Mouse (Mus musculus): ENCODE results near the gene Mfrp.

Mfrp gene

GRCm38 (mm10) chr9:44078136-44078797 lies 23.3 kb upstream of the Mfrp start:
- DNase-seq (ENCODE audit: low read depth, low spot score), result no peak

DNA sequence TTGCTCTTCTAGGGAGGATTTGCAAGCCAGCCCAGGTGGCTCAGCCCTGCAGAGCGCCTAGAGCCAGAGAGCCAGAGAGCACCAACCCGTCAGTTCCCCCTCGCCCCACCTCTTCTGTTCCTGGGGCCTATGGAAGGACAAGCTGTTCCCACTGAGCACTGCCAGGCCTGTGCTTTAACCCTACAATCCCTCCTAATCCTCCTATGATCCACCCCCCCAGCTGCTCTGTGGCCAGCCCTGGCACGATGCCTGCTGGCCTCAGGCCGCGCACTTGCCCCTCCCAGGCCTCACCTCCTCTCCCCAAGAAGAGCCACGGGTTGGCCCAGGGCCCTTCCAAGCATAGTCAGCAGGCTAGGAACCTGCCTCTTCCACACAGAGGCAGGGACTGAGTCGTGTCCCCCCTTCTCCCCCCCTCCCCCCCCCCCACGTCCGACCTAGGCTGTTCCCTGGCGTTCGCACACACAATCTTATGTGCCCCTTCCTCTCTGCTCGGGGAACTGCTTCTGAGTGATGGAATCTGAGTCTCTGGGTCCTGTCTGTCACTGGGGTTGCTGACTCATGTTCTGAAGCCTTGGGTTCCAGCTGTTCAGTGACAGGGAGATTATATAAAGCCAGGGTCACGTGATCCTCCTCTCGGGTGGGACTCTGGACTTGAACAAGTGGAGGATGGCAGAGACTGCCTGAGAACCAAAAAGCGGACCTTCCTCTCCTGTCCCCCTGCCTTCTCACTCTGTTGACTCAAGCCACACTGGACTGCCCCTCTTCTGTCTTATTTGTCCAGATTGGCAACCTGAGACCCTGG lies 22.4 kb upstream of the Mfrp start:
- DNase-seq (ENCODE audit: low read depth, low spot score), result no peak

DNA sequence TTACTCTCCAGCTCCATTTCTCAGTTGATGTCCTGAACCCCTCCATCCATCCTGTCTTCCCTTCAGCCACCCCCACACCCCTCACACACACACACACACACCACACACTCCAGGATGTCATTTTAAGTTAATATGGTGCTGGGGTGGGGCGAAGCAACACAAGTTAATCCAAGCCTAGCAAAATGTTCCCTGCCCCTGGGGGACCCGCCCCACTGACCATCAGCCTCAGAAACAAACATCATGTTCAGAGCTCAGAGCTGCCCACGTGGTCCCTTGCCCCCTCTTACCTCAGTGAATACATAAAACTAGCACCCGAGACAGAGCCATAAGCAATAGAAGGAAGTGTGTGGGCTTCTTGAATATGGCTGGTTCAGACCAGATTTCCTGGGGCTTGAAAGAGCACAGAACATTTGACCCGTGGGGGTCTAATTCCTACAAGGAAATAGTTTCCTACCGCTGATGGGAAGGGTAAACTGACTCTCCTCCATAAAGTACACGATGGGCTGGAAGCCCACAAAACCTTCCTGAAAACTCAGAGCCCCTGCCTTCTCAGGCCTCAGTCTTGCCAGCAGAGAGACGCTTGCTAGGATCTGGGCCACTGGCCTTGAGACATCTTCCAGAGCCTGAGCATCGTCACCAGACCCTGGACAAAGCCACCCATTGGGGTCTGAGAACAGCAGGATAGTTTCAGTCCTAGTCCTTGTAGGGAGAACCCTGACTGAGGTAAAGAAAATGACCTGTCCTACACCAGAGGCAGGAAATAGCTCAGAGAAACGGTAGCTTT lies 21.3 kb upstream of the Mfrp start:
- DNase-seq (ENCODE audit: low read depth, low spot score), result no peak

GRCm38 (mm10) chr9:44080953-44081352 lies 20.6 kb upstream of the Mfrp start:
- no peak for DNase-seq (ENCODE audit: low read depth, low spot score)

- no peak for DNase-seq (ENCODE audit: low read depth, low spot score)
Measured at GRCm38 (mm10) chr9:44081581-44081980, 19.9 kb upstream of the Mfrp start.

DNA sequence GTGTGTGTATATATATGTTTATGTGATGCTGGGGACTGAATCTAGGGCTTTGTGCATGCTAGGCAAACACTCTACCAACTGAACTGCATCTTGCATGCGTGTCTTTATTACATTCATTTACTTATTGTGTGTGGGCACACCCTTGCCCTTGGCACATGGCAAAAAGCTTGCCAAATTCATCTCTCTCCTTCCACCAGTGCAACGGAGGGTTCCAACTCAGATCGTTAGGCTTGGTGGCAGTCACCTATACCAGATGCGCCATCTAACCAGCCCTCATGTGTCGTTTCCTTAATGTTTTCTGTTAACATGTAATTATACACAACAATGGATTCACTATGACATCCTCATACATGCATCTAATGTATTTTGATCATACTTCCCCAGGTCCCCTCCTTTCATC lies 19.3 kb upstream of the Mfrp start:
- no peak for DNase-seq (ENCODE audit: low read depth, low spot score)

- DNase-seq (ENCODE audit: low read depth, low spot score), result no peak
Measured at GRCm38 (mm10) chr9:44083392-44084121, 18.0 kb upstream of the Mfrp start.

GRCm38 (mm10) chr9:44084236-44084635 lies 17.3 kb upstream of the Mfrp start:
- no peak for DNase-seq (ENCODE audit: low read depth, low spot score)

- DNase-seq (ENCODE audit: low read depth, low spot score), result peak; percentile 65
Measured at GRCm38 (mm10) chr9:44084659-44085229, 16.8 kb upstream of the Mfrp start.

DNA sequence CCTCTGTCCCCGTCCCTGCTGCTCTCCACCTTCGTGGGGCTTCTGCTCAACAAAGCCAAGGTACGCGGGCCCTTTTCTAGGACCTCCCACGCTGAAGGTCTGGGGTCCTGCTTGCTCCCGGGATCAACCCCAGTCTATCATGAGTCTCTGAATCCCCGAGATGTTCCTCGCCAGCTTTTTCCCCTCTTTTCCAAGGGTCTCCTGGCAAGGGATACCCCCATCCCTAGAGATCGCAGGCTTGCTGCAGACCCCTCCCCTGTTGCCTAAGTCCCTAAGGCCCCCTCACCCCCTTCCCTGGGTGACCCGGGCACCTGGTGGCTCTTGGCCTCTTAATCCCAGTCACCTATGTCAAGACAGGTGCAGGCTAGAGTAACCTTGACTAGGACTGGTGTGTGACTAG lies 16.3 kb upstream of the Mfrp start:
- no peak for DNase-seq (ENCODE audit: low read depth, low spot score)

GRCm38 (mm10) chr9:44085741-44086665 lies 15.5 kb upstream of the Mfrp start:
- DNase-seq (ENCODE audit: low read depth, low spot score), result no peak

DNA sequence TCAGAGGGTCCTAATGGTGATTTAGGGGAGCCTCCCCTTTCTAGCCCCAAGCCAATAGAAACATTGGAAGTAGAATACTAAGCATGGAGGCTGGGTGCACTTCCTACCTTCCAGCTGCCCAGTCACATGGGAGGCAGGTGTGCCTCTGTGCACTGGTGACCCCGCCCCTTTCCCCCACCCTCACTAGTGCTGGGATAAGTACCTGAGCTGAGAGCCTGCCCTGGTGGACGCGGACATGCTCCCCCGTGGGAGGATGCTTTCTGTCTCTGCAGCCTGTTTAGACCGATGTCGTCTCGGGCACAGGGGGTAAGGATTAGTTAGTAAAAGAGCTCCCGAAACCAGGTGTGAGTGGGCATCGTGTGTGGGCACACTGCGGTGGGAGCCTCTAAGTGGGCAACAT lies 14.6 kb upstream of the Mfrp start:
- no peak for DNase-seq (ENCODE audit: low read depth, low spot score)

GRCm38 (mm10) chr9:44087761-44088455 lies 13.6 kb upstream of the Mfrp start:
- DNase-seq (ENCODE audit: low read depth, low spot score), result no peak

- no peak for DNase-seq (ENCODE audit: low read depth, low spot score)
Measured at GRCm38 (mm10) chr9:44088877-44089608, 12.5 kb upstream of the Mfrp start.

- DNase-seq (ENCODE audit: low read depth, low spot score), result peak; percentile 45
Measured at GRCm38 (mm10) chr9:44093612-44094503, 7.7 kb upstream of the Mfrp start.

DNA sequence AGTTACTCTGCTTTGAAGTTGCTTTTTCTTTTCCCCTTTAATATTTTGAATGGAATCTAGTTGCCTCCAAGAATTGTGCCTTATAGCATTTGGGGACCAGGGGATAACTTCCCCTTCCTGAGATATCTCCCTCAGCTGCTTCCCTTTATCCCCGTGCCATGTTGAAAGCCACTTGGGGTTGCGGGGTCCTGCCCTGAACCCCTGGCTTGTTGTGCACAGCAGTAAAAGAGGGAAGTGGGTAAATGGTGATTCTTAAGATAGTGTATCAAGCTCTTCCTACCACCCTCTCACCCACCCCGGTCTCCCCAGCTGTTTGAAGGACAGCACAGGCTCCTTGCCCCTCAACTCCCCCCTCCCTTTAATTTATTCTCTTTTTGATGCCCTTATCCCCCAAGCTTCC lies 6.8 kb upstream of the Mfrp start:
- no peak for DNase-seq (ENCODE audit: low read depth, low spot score)

DNA sequence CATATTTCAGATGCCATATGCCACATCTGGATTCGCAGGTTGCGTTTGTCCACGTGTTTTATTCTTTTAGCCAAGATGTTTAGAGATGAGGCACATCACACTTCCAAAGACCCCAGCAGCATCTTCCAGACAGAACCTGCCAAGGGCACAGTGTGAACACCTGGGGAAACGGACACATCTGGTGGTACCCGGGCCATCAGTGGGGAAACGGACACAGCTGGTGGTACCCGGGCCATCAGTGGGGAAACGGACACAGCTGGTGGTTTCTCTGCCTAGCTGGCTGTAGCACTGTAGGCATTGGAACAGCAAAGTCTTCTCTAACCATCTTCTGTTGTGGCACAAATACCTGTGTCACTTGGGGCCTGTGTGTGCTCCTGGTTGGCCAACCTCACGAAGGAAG lies 5.7 kb upstream of the Mfrp start:
- no peak for DNase-seq (ENCODE audit: low read depth, low spot score)

DNA sequence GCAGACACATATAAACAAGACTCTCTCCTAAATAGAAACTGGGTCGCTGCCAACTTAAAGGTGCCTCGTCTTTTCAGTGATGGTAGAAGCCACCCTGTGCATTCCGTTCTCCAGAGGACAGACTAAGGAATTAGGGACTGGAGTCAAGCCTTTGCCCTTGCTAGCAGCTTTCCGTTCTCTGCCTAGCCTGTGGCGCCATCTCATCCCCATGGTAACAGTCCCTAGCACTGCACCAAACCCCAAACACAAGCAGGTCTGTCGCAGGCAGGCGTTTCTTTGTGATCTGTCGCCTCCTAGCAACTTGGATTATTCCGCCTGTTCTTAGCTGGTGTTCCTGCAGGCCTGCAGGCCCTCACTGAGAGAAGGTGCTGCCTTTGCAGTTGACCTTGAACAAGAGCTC lies 5.0 kb upstream of the Mfrp start:
- no peak for DNase-seq (ENCODE audit: low read depth, low spot score)

Measured in embryo, embryonic 11.5 days (tissue).